Mouse (Mus musculus) hindbrain, embryonic 12.5 days (tissue): ENCODE results near the gene Sigmar1. TPM values are rescaled to one million over a fixed set of nuclear protein-coding genes. Genes with fewer than 3 reads are reported as not detected.
"Not testable (repeated sequence)": the region's sequence is repeated elsewhere in the genome, so short reads cannot be mapped to it uniquely, and the experiment has no call there.

Experiments
- ATAC-seq: fragments of 200-750 bp; cut with Nextera tagmentation; 2 replicates; pipeline ENCODE4 v1.8.0; 2017; ENCODE audit warnings: moderate TSS enrichment; ENCODE audit not compliant: low FRiP score
- H3K27ac ChIP-seq: fragments of 300-500 bp; sonication (generic); 2 replicates; pipeline ENCODE4 v1.5.1; 2016; ENCODE audit warnings: mild to moderate bottlenecking
- H3K27me3 ChIP-seq: fragments of 300-500 bp; sonication (generic); 2 replicates; pipeline ENCODE4 v1.6.1; 2016; ENCODE audit warnings: mild to moderate bottlenecking
- H3K36me3 ChIP-seq: fragments of 300-500 bp; sonication (generic); 2 replicates; pipeline ENCODE4 v1.6.1; 2016; ENCODE audit warnings: mild to moderate bottlenecking
- H3K4me1 ChIP-seq: fragments of 300-500 bp; sonication (generic); 2 replicates; pipeline ENCODE4 v1.6.1; 2016
- H3K4me2 ChIP-seq: fragments of 300-500 bp; sonication (generic); replicated peaks from 2 replicates; pipeline ENCODE4 v1.6.1; 2016; ENCODE audit warnings: mild to moderate bottlenecking
- H3K4me3 ChIP-seq: fragments of 300-500 bp; sonication (generic); 2 replicates; pipeline ENCODE4 v1.5.1; 2016; ENCODE audit warnings: mild to moderate bottlenecking
- H3K9ac ChIP-seq: fragments of 300-500 bp; sonication (generic); 2 replicates; pipeline ENCODE4 v1.6.1; 2016; ENCODE audit warnings: mild to moderate bottlenecking, moderate library complexity
- H3K9me3 ChIP-seq: fragments of 300-500 bp; sonication (generic); replicated peaks from 2 replicates; pipeline ENCODE4 v1.6.1; 2016; ENCODE audit warnings: mild to moderate bottlenecking
- WGBS: fragments of 180-500 bp; shearing (Covaris S2); methylation state at CpG from one replicate; pipeline ENCODE4 v1.1.7; 2016; 5-methylcytosine and 5-hydroxymethylcytosine counted together
- polyA plus RNA-seq: library from polyadenylated mRNA; unstranded; fragments of >200 nt; fragmentation: Nextera tagmentation; extraction: Ambion mirVana; gene quantifications from 2 replicates; pipeline ENCODE4 v1.2.1, GENCODE M21; 2016

Gene Sigmar1
- polyA plus RNA-seq, 1 experiment from 2014 or later, result 58.9 TPM

GRCm38 (mm10) chr4:41702226-41702625 is 53.7 kb downstream of the Sigmar1 start:
- H3K4me2 ChIP-seq, result not testable (repeated sequence)

GRCm38 (mm10) chr4:41700224-41700623 is 55.7 kb downstream of the Sigmar1 start:
- H3K4me2 ChIP-seq, ATAC-seq, H3K27me3 ChIP-seq, H3K9ac ChIP-seq, H3K9me3 ChIP-seq, H3K4me1 ChIP-seq, H3K36me3 ChIP-seq, H3K4me3 ChIP-seq, H3K27ac ChIP-seq: not testable (repeated sequence)
- no CpG with 5 or more reads among the region's 8 CpGs for WGBS

More at GRCm38 (mm10) chr4:41702226-41702625, 53.7 kb downstream of the Sigmar1 start:
- Histone ChIP-seq H3K27me3 (peaks cover 16% of the 10 kb centered on the region; the same call in 1 of the 2 replicates), H3K4me1 (peaks cover 23% of the 10 kb centered on the region)
- WGBS, result 69% methylated on average over 2 of the region's 2 CpGs
- not testable (repeated sequence) for H3K9me3 ChIP-seq, H3K36me3 ChIP-seq, H3K4me3 ChIP-seq, H3K27ac ChIP-seq, H3K9ac ChIP-seq, ATAC-seq

GRCm38 (mm10) chr4:41699783-41700182 is 56.2 kb downstream of the Sigmar1 start, which contains the start of gene Il11ra1:
Gene Il11ra1, plus strand, starts transcription at chr4:41699989.
- H3K27ac ChIP-seq, H3K9ac ChIP-seq, H3K4me1 ChIP-seq, H3K27me3 ChIP-seq, H3K36me3 ChIP-seq, H3K4me3 ChIP-seq, ATAC-seq, H3K9me3 ChIP-seq: not testable (repeated sequence)
- peak within 1 kb of the TSS; percentile 31; the same call in 1 of the 2 replicates for H3K4me2 ChIP-seq
- WGBS, result 58% methylated on average over 9 of the region's 10 CpGs

- H3K9ac ChIP-seq, ATAC-seq, H3K36me3 ChIP-seq, H3K9me3 ChIP-seq, H3K4me3 ChIP-seq, H3K4me1 ChIP-seq, H3K27ac ChIP-seq, H3K27me3 ChIP-seq: not testable (repeated sequence)
- H3K4me2 ChIP-seq, result peak overlapping the region; percentile 31
- WGBS, result 5% methylated on average over 23 of the region's 32 CpGs
Measured at GRCm38 (mm10) chr4:41698421-41699016, 57.4 kb downstream of the Sigmar1 start.

DNA sequence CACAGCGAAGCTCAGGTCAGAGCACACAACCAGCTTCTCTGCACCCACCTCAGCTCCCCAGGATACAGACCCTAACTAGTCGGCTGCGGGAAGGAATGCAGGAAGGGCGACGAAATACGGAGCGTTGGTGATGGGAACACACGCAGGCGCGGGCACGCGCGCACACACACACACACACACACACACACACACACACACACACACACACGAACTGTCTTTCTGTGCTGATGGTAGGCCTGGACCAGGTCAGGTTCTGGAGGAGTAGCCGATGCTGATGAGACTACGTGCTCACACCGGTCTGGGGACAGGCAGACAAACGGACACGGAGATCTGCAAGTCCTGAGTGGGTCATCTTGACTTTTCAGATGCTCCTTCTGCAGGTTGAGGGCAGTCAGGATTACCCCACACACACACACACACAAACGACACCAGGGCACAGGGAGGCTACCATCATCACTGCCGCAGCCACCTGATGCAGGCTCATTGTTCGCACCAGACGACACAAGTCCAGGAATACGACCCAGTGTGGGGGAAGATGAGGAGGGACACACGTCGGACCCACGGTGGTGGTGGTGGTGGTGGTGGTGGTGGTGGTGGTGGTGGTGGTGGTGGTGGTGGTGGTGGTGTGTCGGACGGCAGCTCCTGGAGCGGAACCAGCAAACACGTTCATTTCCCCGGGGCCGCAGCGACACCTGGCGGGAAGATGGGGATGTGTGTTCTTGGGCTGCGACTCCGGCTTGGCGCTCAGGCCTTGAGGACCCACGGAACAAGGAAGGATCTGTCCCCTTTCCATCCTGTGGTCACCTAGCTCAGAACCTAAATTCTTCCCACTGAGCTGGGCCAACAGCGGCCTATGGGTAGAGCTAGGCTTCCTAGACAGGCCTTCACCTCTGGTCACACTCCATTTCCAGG is 58.8 kb downstream of the Sigmar1 start, which contains the start of gene Cntfr:
TSS of gene Cntfr (minus strand) at position 160 of the 912 bp plus-strand sequence.
- WGBS, result 17% methylated on average over 28 of the region's 40 CpGs
- not testable (repeated sequence) for H3K27me3 ChIP-seq, ATAC-seq, H3K36me3 ChIP-seq, H3K27ac ChIP-seq, H3K9me3 ChIP-seq, H3K9ac ChIP-seq, H3K4me1 ChIP-seq
- H3K4me3 ChIP-seq, result peak within 1 kb of the TSS; percentile 25; the same call in 1 of the 2 replicates
- H3K4me2 ChIP-seq, result peak within 1 kb of the TSS; percentile 41; the same call in 1 of the 2 replicates

- not testable (repeated sequence) for H3K27me3 ChIP-seq, H3K36me3 ChIP-seq, H3K4me3 ChIP-seq, H3K4me2 ChIP-seq, ATAC-seq, H3K4me1 ChIP-seq, H3K9me3 ChIP-seq, H3K27ac ChIP-seq, H3K9ac ChIP-seq
- 6% methylated on average over 12 of the region's 15 CpGs for WGBS
Measured at GRCm38 (mm10) chr4:41696452-41696851, 59.5 kb downstream of the Sigmar1 start.

DNA sequence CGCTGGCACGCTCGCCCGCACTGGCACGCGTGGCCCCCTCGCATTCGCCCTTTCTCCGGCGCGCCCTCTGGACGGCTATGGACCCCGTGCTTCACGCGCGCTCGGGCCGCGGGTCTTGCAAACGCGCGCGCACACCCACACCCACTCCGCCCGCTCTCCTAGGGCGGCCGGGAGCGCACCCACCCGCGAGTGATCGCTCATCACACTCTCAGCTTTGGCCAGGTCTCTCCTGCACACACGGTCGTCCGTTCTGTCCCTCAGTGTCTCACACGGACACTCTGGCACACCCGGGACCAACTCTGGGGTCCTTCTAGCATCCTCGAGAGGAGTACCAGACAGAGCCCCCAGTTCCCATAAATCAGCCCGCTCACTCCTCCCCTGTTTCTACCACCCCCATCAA is 60.2 kb downstream of the Sigmar1 start:
- not testable (repeated sequence) for H3K27ac ChIP-seq, H3K9me3 ChIP-seq, H3K36me3 ChIP-seq, ATAC-seq, H3K4me1 ChIP-seq, H3K9ac ChIP-seq, H3K27me3 ChIP-seq
- WGBS, result 5% methylated on average over 15 of the region's 38 CpGs
- peak overlapping the region; percentile 41; the same call in 1 of the 2 replicates for H3K4me2 ChIP-seq
- peak overlapping the region; percentile 25 for H3K4me3 ChIP-seq

- not testable (repeated sequence) for H3K27ac ChIP-seq, H3K9me3 ChIP-seq, ATAC-seq, H3K27me3 ChIP-seq, H3K4me1 ChIP-seq, H3K36me3 ChIP-seq
- Histone ChIP-seq H3K9ac (0 out of 2 replicates have a peak overlapping the region, but pooled peaks have one; percentile 18), H3K4me2 (peak overlapping the region; percentile 50), H3K4me3 (peak overlapping the region; percentile 22)
- 4% methylated on average over 4 of the region's 4 CpGs for WGBS
Measured at GRCm38 (mm10) chr4:41693511-41693910, 62.4 kb downstream of the Sigmar1 start.

GRCm38 (mm10) chr4:41690014-41690413 is 65.9 kb downstream of the Sigmar1 start:
- not testable (repeated sequence) for H3K36me3 ChIP-seq, H3K9me3 ChIP-seq, ATAC-seq, H3K4me3 ChIP-seq, H3K27me3 ChIP-seq, H3K4me1 ChIP-seq, H3K27ac ChIP-seq, H3K9ac ChIP-seq, H3K4me2 ChIP-seq
- no CpG with 5 or more reads among the region's 4 CpGs for WGBS

GRCm38 (mm10) chr4:41688562-41688961 is 67.4 kb downstream of the Sigmar1 start:
- Histone ChIP-seq H3K4me1 (peaks cover 11% of the 10 kb centered on the region), H3K27ac (peak overlapping the region; percentile 52)
- ATAC-seq, H3K9me3 ChIP-seq, H3K4me2 ChIP-seq, H3K36me3 ChIP-seq, H3K9ac ChIP-seq, H3K27me3 ChIP-seq, H3K4me3 ChIP-seq: not testable (repeated sequence)
- WGBS, result 55% methylated on average over 1 of the region's 1 CpGs
